8 mouse cellular contexts compared by ENCODE assay signal in genomic region chr10:5203837-5204236, GRCm38 (mm10).
DNase-seq lines count a peak whose midpoint lies in the region; ATAC-seq and TF ChIP-seq lines count a peak whose summit lies in the region.

No protein-coding gene starts in this region.

- H3K27ac ChIP-seq in intestine, embryonic 14.5 days (ENCODE audit: low read depth) = no peak overlapping the region
- no peak overlapping the region for H3K27ac ChIP-seq in intestine, postnatal 0 days (ENCODE audit: low read depth, low read length)

- ATAC-seq in intestine, embryonic 14.5 days (replicated peaks; ENCODE audit: low FRiP score, low TSS enrichment, low read depth) = no peak
- no peak for ATAC-seq in intestine, postnatal 0 days

- H3K27me3 ChIP-seq in intestine, embryonic 14.5 days (replicated peaks; ENCODE audit: control insufficient read depth, insufficient read depth, low read length) = no peaks in the 10 kb centered on the region
- H3K27me3 ChIP-seq in intestine, postnatal 0 days (replicated peaks; ENCODE audit: control insufficient read depth, insufficient read depth, low read length) = no peaks in the 10 kb centered on the region

- H3K4me2 ChIP-seq in intestine, embryonic 14.5 days (ENCODE audit: low read length) = no peak overlapping the region
- H3K4me2 ChIP-seq in intestine, postnatal 0 days (replicated peaks; ENCODE audit: low read depth) = no peak overlapping the region

- 0 out of 2 replicates have a peak, but pooled peaks cover 4% of the 10 kb centered on the region for H3K4me1 ChIP-seq in intestine, embryonic 14.5 days (replicated peaks; ENCODE audit: control insufficient read depth, insufficient read depth, low read length)
- H3K4me1 ChIP-seq in intestine, postnatal 0 days (replicated peaks; ENCODE audit: control insufficient read depth, insufficient read depth, low read length) = no peaks in the 10 kb centered on the region

- no peaks in the 10 kb centered on the region for H3K9me3 ChIP-seq in intestine, embryonic 14.5 days (ENCODE audit: control insufficient read depth, low read length)
- no peaks in the 10 kb centered on the region for H3K9me3 ChIP-seq in intestine, postnatal 0 days (ENCODE audit: control insufficient read depth)

- H3K36me3 ChIP-seq in intestine, embryonic 14.5 days (ENCODE audit: control insufficient read depth, insufficient read depth, low read length) = peaks cover 54% of the 10 kb centered on the region
- peaks cover 12% of the 10 kb centered on the region; the same call in 1 of the 2 replicates for H3K36me3 ChIP-seq in intestine, postnatal 0 days (ENCODE audit: control insufficient read depth, insufficient read depth)

- TF ChIP-seq CTCF in intestine, postnatal 0 days (IDR thresholded peaks at IDR 0.05; ENCODE audit: low read depth) = no peak

- no peak overlapping the region for H3K9ac ChIP-seq in intestine, embryonic 14.5 days (ENCODE audit: low read length)
- H3K9ac ChIP-seq in intestine, postnatal 0 days (ENCODE audit: low read depth, low read length) = no peak overlapping the region

- 77% methylated on average over 10 of the region's 10 CpGs for whole genome bisulfite sequencing in intestine, embryonic 14.5 days
- WGBS in intestine, postnatal 0 days = 80% methylated on average over 10 of the region's 10 CpGs

- peak; percentile 43 for DNase-seq in intestine, embryonic 14.5 days (ENCODE audit: low spot score)
- DNase-seq in frontal cortex, postnatal 36 days (ENCODE audit: low spot score in 2 of 2) = peak; percentile 89 to 93
- DNase-seq in left cerebral cortex, postnatal 25 days (ENCODE audit: low spot score in 2 of 2) = peak; percentile 85 to 97
- peak; percentile 92 for DNase-seq in telencephalon, adult 2 months (ENCODE audit: low read depth, low spot score)
- no peak for DNase-seq in gastrocnemius, adult 8-10 months (ENCODE audit: low spot score in 2 of 2)
- DNase-seq in lung, postnatal 36 days = no peak
- DNase-seq in testis, postnatal 10 days (ENCODE audit: low spot score) = no peak

- no peak overlapping the region for H3K4me3 ChIP-seq in intestine, embryonic 14.5 days (ENCODE audit: low read depth, low read length)
- no peak overlapping the region for H3K4me3 ChIP-seq in intestine, postnatal 0 days (ENCODE audit: low read depth, low read length)

- intact Hi-C loops in left cerebral cortex, postnatal 25 days (cut with DNase I) = loop anchor here (2.0 kb wide), 1 partner anchor 13 kb away; no protein-coding TSS in a partner anchor

Comparison
In these comparisons a context has a peak if more than half of its experiments do, and no peak if none do; other contexts are left out.
1. DNase-seq: peak in intestine, embryonic 14.5 days (single experiment), frontal cortex, postnatal 36 days (2 of 2), left cerebral cortex, postnatal 25 days (2 of 2) and telencephalon, adult 2 months (single experiment); none in gastrocnemius, adult 8-10 months (0 of 2), lung, postnatal 36 days (single experiment) and testis, postnatal 10 days (single experiment).